Mouse (Mus musculus) hindbrain, embryonic 11.5 days (tissue): Measurements from ENCODE around the gene Fndc9. TPM values are rescaled to one million over a fixed set of nuclear protein-coding genes. Genes with fewer than 3 reads are reported as not detected.

Experiments used
- polyA plus RNA-seq: library from polyadenylated mRNA; unstranded; fragments of >200 nt; fragmentation: Nextera tagmentation; extraction: Ambion mirVana; gene quantifications from 2 replicates; pipeline ENCODE4 v1.2.1, GENCODE M21; 2014

Gene Fndc9
- polyA plus RNA-seq, 1 experiment from 2014 or later = 1.0 TPM

Other genes starting within 250 kb of the Fndc9 start
- 2.7 and 4.1 TPM in 2 replicates for gene Gm12166, start 183.2 kb upstream of the Fndc9 start, polyA plus RNA-seq
- gene Adam19, start 179.5 kb upstream of the Fndc9 start, polyA plus RNA-seq = 9.4 and 9.6 TPM in 2 replicates
- 0.96 and 1.6 TPM in 2 replicates for gene Nipal4, start 69.0 kb upstream of the Fndc9 start, polyA plus RNA-seq
- gene Cyfip2, start 77.3 kb downstream of the Fndc9 start, polyA plus RNA-seq = 56.7 and 60.0 TPM in 2 replicates
- not detected in 2 replicates for gene Itk, start 154.0 kb downstream of the Fndc9 start, polyA plus RNA-seq
- gene Fam71b, start 161.0 kb downstream of the Fndc9 start, polyA plus RNA-seq = not detected in 2 replicates
- 104 and 109 TPM in 2 replicates for gene Med7, start 201.4 kb downstream of the Fndc9 start, polyA plus RNA-seq
- 0.06 and 0.25 TPM in 2 replicates for gene Havcr2, start 219.4 kb downstream of the Fndc9 start, polyA plus RNA-seq